Mouse (Mus musculus): ENCODE measurements around the gene Trir.

Gene Trir

GRCm38 (mm10) chr8:85026670-85027515 is at the start of gene Trir:
TSS of gene Trir (plus strand) at chr8:85026823.
- peak; percentile 95 for DNase-seq (ENCODE audit: inconsistent ontology term)

DNA sequence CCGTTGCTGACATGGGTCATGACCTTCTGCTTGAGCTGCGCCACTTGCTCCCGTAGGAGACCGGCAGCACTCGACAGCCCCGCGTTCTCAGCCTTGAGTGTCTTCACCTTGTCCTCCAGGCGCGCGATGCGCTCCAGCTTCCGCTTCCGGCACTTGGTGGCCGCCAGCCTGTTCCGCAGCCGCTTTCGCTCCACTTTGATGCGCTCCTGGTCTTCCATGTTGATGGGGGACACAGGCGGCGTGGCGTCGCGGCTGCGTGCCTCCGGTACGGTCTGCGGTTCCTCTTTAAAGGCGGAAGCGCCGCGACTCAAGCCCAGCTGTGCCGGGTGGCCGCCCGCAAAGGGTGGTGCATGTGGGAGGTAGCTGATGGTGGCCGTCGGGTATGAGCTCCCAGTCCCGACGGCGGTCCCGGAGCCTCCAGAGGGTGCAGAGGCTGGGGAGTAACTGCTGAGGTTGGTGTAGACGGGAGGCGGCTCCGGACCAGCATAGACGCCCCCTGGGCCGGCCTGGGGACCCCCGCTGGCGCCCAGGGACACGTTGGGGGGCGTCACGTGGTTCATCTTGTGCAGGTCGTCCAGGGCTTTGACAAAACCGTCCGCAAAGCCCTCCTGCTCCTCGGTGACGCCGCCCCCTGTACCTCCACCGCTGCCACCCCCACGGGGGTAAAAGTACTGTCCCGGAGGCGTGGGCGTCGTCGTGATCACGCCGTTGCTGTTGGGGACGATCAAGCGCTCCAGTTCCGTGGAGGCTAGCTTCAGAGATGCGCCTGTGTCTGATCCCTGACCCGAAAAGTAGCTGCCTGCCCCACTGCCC is 49.0 kb upstream of the Trir start:
- DNase-seq (ENCODE audit: inconsistent ontology term): peak; percentile 61

DNA sequence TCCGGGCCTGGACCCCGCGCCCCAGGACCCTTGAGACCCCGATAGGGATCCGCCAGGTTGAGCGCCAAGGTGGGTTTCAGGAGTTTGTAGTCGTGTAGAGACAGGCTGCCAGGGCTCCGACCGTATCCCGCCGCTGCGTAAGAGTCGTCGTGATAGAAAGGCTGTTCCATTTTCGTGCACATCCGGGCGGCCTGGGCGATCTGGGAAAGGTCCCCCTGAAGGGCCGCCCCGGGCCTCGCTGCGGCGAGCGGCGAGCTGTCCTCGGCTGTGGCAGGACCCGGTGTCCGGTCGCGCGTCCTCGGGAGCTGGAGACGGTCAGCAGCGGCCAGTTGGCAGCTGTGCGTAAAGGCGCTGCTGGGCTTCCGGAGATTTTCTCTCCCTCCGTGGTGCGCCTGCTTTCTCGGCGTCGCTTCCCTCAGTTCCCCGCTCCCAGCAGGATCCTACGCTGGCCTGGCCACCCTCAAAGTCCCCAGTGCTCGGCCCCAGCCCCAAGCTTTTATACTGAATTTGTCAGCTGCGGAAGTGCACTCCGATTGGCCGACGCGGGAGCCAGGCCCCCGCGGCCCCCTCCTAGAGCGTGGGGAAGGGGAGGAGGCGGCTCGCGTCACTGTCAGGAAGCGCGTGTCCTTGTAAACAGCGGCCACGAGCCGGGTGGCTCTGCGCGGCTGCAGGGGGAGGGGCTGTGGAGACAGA is 48.2 kb upstream of the Trir start, which contains the start of gene Junb:
Junb (minus strand) TSS at position 471 of the 693 bp plus-strand sequence.
- DNase-seq (ENCODE audit: inconsistent ontology term): peak; percentile 100

- DNase-seq (ENCODE audit: inconsistent ontology term): peak; percentile 99
Observed at GRCm38 (mm10) chr8:84979599-84980421, 46.8 kb upstream of the Trir start.

GRCm38 (mm10) chr8:84980622-84981358 is 45.8 kb upstream of the Trir start:
- DNase-seq (ENCODE audit: inconsistent ontology term): peak; percentile 89

GRCm38 (mm10) chr8:84981644-84982498 is 44.8 kb upstream of the Trir start:
- DNase-seq (ENCODE audit: inconsistent ontology term): no peak

- no peak for DNase-seq (ENCODE audit: inconsistent ontology term)
Observed at GRCm38 (mm10) chr8:84982499-84983011, 44.1 kb upstream of the Trir start.

DNA sequence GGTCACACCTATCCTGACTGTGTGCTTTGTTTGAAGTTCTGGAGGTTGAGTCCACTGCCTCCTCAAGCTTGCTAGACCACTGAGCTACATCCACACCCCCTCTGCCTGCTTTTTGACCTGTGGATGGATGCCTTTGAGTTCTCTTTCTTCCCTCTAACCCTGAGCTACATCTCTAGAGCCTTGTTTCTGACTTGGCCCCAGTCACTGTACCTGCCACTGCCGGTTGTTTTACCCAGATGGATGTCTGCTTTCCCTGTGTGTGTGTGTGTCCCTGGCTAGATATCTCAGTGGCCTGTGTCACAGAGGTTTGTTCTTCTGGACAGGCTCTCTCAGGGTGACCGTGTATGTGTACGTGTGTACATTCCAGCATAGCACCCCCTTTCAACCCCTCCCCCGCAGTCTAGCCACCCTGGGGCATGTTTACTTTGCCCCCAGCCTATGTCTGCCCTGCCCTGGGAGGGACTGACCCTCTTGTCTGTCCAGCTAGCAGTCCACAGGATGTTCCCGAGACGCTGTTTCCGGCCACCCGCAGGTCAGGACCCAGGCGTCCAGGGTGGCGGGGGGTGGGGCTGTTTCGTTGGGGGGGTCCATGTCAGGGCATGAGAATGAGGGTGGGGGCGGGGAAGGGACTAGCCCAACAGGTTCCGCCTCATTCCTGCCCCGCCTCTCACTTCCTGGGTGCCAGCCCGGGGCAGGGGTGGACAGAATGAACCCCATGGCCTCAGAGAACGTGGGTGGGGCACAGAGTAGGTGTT is 42.2 kb upstream of the Trir start:
- DNase-seq (ENCODE audit: inconsistent ontology term): peak; percentile 40

GRCm38 (mm10) chr8:84985049-84985683 is 41.5 kb upstream of the Trir start:
- DNase-seq (ENCODE audit: inconsistent ontology term): no peak

DNA sequence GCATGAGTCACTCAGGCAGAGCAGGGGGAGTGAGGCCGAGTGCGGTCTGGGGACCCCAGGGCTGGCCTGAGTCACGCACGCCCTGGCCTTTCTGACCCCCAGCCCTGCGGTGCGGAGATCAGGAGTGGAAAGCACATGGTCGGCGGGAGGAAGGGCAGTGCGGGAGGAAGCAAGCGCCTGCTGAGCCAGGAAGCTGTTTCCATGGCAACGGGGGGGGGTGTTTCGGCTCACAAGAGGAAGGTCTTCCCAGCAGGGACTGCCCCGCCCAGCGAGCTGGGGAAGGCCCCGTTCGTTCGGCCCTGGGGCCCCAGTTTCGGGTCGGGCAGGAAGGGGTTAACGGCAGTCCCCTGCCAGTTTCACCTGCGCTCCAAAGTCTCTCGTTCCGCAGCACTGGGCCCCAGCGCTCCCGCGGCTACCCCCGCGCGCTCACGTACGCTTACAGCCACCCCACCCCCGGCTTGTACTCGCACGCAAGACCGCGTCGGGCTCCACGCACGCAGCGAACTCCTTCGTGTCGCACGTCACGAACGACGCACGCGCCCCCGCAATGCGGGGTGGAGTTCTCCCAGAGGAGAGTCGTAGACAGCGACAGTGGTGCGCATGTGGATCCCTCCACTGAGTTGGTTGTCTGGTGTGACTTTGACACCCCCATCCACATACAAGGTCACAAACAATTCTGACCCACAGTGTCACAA is 40.8 kb upstream of the Trir start:
- DNase-seq (ENCODE audit: inconsistent ontology term): peak; percentile 91

- DNase-seq (ENCODE audit: inconsistent ontology term): no peak
Observed at GRCm38 (mm10) chr8:84986379-84986945, 40.2 kb upstream of the Trir start.

DNA sequence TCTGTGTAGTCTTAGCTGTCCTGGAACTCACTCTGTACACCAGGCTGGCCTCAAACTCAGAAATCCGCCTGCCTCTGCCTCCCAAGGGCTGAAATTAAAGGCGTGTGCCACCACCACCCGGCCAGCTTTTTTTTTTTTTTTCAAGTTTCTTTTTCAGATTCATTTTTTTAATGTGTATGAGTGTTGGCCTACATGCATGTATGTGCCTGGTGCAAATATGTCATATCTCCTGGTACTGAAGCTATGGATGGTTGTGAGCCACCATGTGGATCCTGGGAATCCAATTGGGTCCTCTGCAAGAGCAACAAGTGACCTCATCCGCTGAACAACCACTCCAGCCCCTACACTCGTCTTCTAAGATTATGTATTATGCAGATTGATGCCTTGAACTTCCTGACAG is 39.2 kb upstream of the Trir start:
- DNase-seq (ENCODE audit: inconsistent ontology term): no peak

- DNase-seq (ENCODE audit: inconsistent ontology term): no peak
Observed at GRCm38 (mm10) chr8:84987903-84988302, 38.7 kb upstream of the Trir start.

DNA sequence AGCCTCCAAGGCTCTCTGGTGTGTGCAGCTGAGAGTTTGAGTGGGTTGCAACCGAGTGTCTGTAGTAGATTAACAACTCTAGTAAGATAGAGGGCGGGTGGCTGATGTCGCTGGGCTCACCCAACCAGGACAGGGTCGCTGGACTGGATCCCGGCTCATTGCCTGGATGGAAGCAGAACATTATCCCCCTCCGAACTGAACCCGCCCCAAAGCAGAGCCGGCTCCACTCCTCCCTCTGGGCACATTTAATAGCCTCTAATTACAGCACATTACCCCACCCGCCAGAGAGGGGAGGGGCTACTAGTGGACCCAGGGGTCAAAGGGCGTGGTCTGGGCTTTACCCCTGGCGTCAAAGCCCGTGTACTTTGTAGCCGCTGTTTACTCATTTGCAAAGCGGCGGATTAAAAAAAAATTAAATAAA is 37.3 kb upstream of the Trir start:
- DNase-seq (ENCODE audit: inconsistent ontology term): peak; percentile 64

DNA sequence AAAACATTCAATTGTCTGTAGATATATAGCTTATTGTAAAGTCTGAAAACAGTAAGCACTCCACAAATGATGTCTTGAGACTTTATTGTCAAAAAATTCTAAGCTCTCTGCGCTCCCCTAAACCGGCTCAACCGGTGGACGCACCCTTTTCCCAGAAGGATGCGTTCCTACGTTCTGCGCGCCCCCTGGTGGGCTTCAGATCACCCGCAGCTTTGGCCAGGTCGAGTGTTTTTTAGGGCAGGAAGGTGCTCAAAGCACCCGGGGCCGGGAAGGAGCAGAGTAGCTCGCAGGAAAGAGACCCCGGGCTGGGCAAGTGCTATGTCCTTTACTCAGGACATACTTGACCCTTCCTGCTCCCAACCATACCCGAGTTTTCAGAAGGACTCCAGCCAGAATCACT is 36.8 kb upstream of the Trir start:
- peak; percentile 97 for DNase-seq (ENCODE audit: inconsistent ontology term)

DNA sequence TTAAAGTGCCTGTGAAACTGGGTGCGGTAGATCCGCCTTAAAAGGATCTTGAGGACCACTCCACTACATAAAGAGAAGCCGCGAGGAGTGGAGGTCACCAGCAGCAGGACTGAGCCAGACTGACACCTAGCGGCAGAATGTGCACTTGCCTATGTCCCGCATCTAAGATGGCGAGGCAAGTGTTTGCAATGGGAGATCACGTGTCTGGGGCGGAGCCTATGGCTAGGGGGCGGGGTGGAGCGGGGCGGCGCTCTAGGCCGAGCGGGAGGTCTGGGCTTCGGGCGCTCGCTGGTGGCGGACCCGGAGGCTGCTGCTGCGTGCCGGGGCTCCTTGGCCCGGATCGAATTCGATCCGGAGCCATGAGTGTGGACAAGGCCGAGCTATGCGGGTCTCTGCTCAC is 36.3 kb upstream of the Trir start, which contains the start of gene Hook2:
Hook2 (plus strand) TSS at position 255 of the 400 bp plus-strand sequence.
- DNase-seq (ENCODE audit: inconsistent ontology term): peak; percentile 97

DNA sequence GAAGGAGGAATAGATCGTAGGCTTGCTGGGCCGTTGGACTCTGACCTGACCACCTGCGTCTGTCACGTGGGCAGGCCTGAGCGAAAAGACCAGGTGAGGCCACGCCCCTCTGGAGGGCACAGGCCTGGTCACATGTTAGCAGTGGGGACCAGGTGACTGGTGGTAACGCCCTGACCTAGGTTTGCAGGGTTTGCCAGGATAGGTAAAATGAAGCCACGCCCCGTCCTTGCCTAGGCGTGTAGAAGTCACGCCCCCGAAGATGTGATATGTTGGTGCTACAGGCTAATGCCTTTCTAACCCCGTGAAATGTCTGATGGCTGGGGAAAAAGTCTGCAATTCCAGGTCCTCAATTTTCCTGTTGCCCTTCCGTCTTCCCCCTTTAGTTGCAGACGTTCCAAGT is 35.8 kb upstream of the Trir start:
- DNase-seq (ENCODE audit: inconsistent ontology term): no peak
